Mouse (Mus musculus) thymus, adult 2 months (tissue): Measurements from ENCODE around the gene Gsk3b.

Experiments
- CTCF ChIP-seq: fragments of 200-500 bp; IDR thresholded peaks from 2 replicates; pipeline ENCODE4 v1.5.1; 2012; ENCODE audit warnings: mild to moderate bottlenecking, control low read depth, low read length, moderate library complexity, borderline replicate concordance; ENCODE audit not compliant: control insufficient read depth, poor library complexity, insufficient read depth; ENCODE audit errors: extremely low read depth
- POLR2A ChIP-seq: fragments of 200-500 bp; IDR thresholded peaks from 2 replicates; pipeline ENCODE4 v1.6.1; 2012; ENCODE audit warnings: mild to moderate bottlenecking, low read length, control low read depth, moderate library complexity; ENCODE audit not compliant: control insufficient read depth, poor library complexity, insufficient read depth; ENCODE audit errors: extremely low read depth

GRCm38 (mm10) chr16:38189952-38190351 is 101.2 kb downstream of the Gsk3b start:
- no peak for TF ChIP-seq POLR2A
- TF ChIP-seq CTCF: no peak
